Comparison of ENCODE assay signal across 8 mouse cellular contexts in genomic region chr14:27428573-27428972, GRCm38 (mm10). TPM values are rescaled to one million over a fixed set of nuclear protein-coding genes. Genes with fewer than 3 reads are reported as not detected.
A peak's percentile ranks its signal among the peaks of the same experiment; 100 is the strongest.
DNase-seq lines count a peak whose midpoint lies in the region; ATAC-seq lines count a peak whose summit lies in the region.

Gene Fam208a, plus strand, starts transcription at chr14:27428834.

- peak within 1 kb of the TSS; percentile 91 for H3K4me3 ChIP-seq in erythroblast, embryonic 14.5 days (replicated peaks)
- peak within 1 kb of the TSS; percentile 75 for H3K4me3 ChIP-seq in heart, embryonic 12.5 days
- peak within 1 kb of the TSS; percentile 74 for H3K4me3 ChIP-seq in kidney, embryonic 16.5 days (ENCODE audit: low read length)

- H3K4me1 ChIP-seq in erythroblast, embryonic 14.5 days (ENCODE audit: control insufficient read depth), result peaks cover 30% of the 10 kb centered on the region
- no peaks in the 10 kb centered on the region for H3K4me1 ChIP-seq in heart, embryonic 12.5 days (replicated peaks)
- H3K4me1 ChIP-seq in kidney, embryonic 16.5 days (ENCODE audit: insufficient read depth, low read length), result peaks cover 3% of the 10 kb centered on the region; the same call in 1 of the 2 replicates

- peaks cover 30% of the 10 kb centered on the region for H3K36me3 ChIP-seq in erythroblast, embryonic 14.5 days (ENCODE audit: control insufficient read depth)
- H3K36me3 ChIP-seq in heart, embryonic 12.5 days, result peaks cover 10% of the 10 kb centered on the region
- H3K36me3 ChIP-seq in kidney, embryonic 16.5 days (ENCODE audit: insufficient read depth, low read length), result peaks cover 22% of the 10 kb centered on the region

- peak within 1 kb of the TSS; percentile 92 for H3K9ac ChIP-seq in heart, embryonic 12.5 days
- H3K9ac ChIP-seq in kidney, embryonic 16.5 days (replicated peaks; ENCODE audit: low read length), result peak within 1 kb of the TSS; percentile 85

- peak; percentile 97 for DNase-seq in CD4-positive, CD25-positive, alpha-beta regulatory T cell, adult 2 months (ENCODE audit: low read depth, low spot score)
- DNase-seq in brain, embryonic 18.5 days (ENCODE audit: low read depth, low spot score), result peak; percentile 84
- peak; percentile 96 for DNase-seq in liver
- DNase-seq in monocyte, adult 2 months (ENCODE audit: low read depth in 1 of 2, low spot score in 2 of 2), result peak; percentile 69 to 89
- DNase-seq in spleen, postnatal 36 days (ENCODE audit: low spot score in 2 of 2), result peak; percentile 94 to 96

- peaks cover 7% of the 10 kb centered on the region for H3K27me3 ChIP-seq in erythroblast, embryonic 14.5 days (ENCODE audit: control insufficient read depth)
- no peaks in the 10 kb centered on the region for H3K27me3 ChIP-seq in heart, embryonic 12.5 days (replicated peaks)
- H3K27me3 ChIP-seq in kidney, embryonic 16.5 days (ENCODE audit: insufficient read depth, low read length), result no peaks in the 10 kb centered on the region

- H3K27ac ChIP-seq in heart, embryonic 12.5 days (ENCODE audit: poor library complexity, severe bottlenecking), result peak within 1 kb of the TSS; percentile 98
- H3K27ac ChIP-seq in kidney, embryonic 16.5 days (ENCODE audit: low read length), result peak within 1 kb of the TSS; percentile 99

- ATAC-seq in heart, embryonic 12.5 days (ENCODE audit: insufficient number of reproducible peaks, low FRiP score), result peak; percentile 97
- ATAC-seq in kidney, embryonic 16.5 days (ENCODE audit: low FRiP score, low TSS enrichment), result peak; percentile 96

- H3K4me2 ChIP-seq in heart, embryonic 12.5 days, result peak within 1 kb of the TSS; percentile 81
- H3K4me2 ChIP-seq in kidney, embryonic 16.5 days (replicated peaks; ENCODE audit: low read depth, low read length), result peak within 1 kb of the TSS; percentile 85

- 1% methylated on average over 43 of the region's 43 CpGs for WGBS in heart, embryonic 12.5 days
- WGBS in kidney, embryonic 16.5 days, result 1% methylated on average over 41 of the region's 43 CpGs

- peaks cover 16% of the 10 kb centered on the region for H3K9me3 ChIP-seq in erythroblast, embryonic 14.5 days (ENCODE audit: control insufficient read depth, low read length)
- H3K9me3 ChIP-seq in heart, embryonic 12.5 days (replicated peaks), result peaks cover 13% of the 10 kb centered on the region
- H3K9me3 ChIP-seq in kidney, embryonic 16.5 days (ENCODE audit: low read length), result peaks cover 20% of the 10 kb centered on the region

RNA-seq across cellular contexts. Expression of gene Fam208a, which starts in this region (rescaled TPM):
- polyA plus RNA-seq in erythroblast, embryonic 14.5 days (2012), result 0.02 and 0.09 TPM in 2 replicates
- 13.1 and 14.5 TPM in 2 replicates for polyA plus RNA-seq in heart, embryonic 12.5 days (2016; fragmentation: Nextera tagmentation; extraction: Ambion mirVana)
- 8.0 and 12.0 TPM in 2 replicates for polyA plus RNA-seq in kidney, embryonic 16.5 days (2015; fragmentation: Nextera tagmentation; extraction: Ambion mirVana)

Comparison
In these comparisons a context has a peak if more than half of its experiments do, and no peak if none do; other contexts are left out.
1. Peak in every context shown above with its lines: DNase-seq, ATAC-seq, H3K4me3 ChIP-seq and H3K27ac ChIP-seq.